Mouse (Mus musculus) lung, adult 2 months (tissue): Measurements from ENCODE around the gene Cacna1e.

Experiments
- CTCF ChIP-seq: fragments of 200-500 bp; IDR thresholded peaks from 2 replicates; pipeline ENCODE4 v1.5.1; 2011; ENCODE audit warnings: mild to moderate bottlenecking, low read length, control low read depth; ENCODE audit not compliant: insufficient read depth
- POLR2A ChIP-seq: fragments of 200-500 bp; IDR thresholded peaks from 2 replicates; pipeline ENCODE4 v1.6.1; 2011; ENCODE audit warnings: low read depth, mild to moderate bottlenecking, control low read depth, low read length, borderline replicate concordance; ENCODE audit errors: extremely low read depth

DNA sequence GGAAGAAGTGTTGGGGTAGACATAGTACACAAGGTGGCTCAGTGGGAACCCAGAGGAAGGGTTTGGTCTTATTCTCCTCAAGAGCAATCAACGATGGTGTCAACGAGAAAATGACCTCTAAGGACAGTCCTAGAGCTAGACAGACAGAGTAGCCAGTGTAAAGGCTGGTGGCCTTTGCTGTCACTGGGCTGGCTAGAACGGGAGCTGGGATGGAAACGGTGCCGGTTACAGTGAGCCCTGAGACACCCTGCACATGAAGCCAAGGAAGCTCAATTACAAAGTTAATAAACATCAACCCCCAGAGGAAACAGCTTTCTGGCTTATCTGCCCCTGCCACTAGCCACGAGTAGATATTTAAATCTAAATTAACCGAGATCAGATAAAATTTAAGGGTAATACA is 168.7 kb downstream of the Cacna1e start:
- no peak for TF ChIP-seq CTCF
- TF ChIP-seq POLR2A = no peak
